Mouse (Mus musculus) forebrain, embryonic 11.5 days (tissue): ENCODE results near the gene Acbd4. TPM values are rescaled to one million over a fixed set of nuclear protein-coding genes. Genes with fewer than 3 reads are reported as not detected.
A peak's percentile ranks its signal among the peaks of the same experiment; 100 is the strongest.

Experiments used
- ATAC-seq: fragments of 200-750 bp; cut with Nextera tagmentation; replicated peaks from 2 replicates; pipeline ENCODE4 v1.8.0; 2017; ENCODE audit warnings: moderate TSS enrichment; ENCODE audit not compliant: low FRiP score
- DNase-seq: peaks from one replicate; pipeline ENCODE4 v3.0.0-alpha.2; 2017; ENCODE audit warnings: low spot score
- H3K27ac ChIP-seq: fragments of 300-500 bp; sonication (generic); 2 replicates; pipeline ENCODE4 v1.5.1; 2014; ENCODE audit warnings: low read depth, low read length
- H3K27me3 ChIP-seq: fragments of 300-500 bp; sonication (generic); 2 replicates; pipeline ENCODE4 v1.6.1; 2014; ENCODE audit warnings: mild to moderate bottlenecking, low read length, mixed read lengths; ENCODE audit not compliant: control insufficient read depth, insufficient read depth
- H3K36me3 ChIP-seq: fragments of 300-500 bp; sonication (generic); 2 replicates; pipeline ENCODE4 v1.6.1; 2014; ENCODE audit warnings: mild to moderate bottlenecking, low read length, moderate library complexity, mixed read lengths; ENCODE audit not compliant: control insufficient read depth, insufficient read depth
- H3K4me1 ChIP-seq: fragments of 300-500 bp; sonication (generic); replicated peaks from 2 replicates; pipeline ENCODE4 v1.6.1; 2014; ENCODE audit warnings: low read length, mixed read lengths; ENCODE audit not compliant: control insufficient read depth, insufficient read depth
- H3K4me2 ChIP-seq: fragments of 300-500 bp; sonication (generic); 2 replicates; pipeline ENCODE4 v1.6.1; 2014; ENCODE audit warnings: low read depth, mild to moderate bottlenecking, low read length, moderate library complexity, mixed read lengths; ENCODE audit not compliant: severe bottlenecking
- H3K4me3 ChIP-seq: fragments of 300-500 bp; sonication (generic); 2 replicates; pipeline ENCODE4 v1.5.1; 2014; ENCODE audit warnings: low read depth, low read length
- H3K9ac ChIP-seq: fragments of 300-500 bp; sonication (generic); 2 replicates; pipeline ENCODE4 v1.6.1; 2014; ENCODE audit warnings: low read length
- H3K9me3 ChIP-seq: fragments of 300-500 bp; sonication (generic); 2 replicates; pipeline ENCODE4 v1.6.1; 2016; ENCODE audit warnings: low read length, mixed read lengths; ENCODE audit not compliant: control insufficient read depth
- WGBS: fragments of 180-500 bp; shearing (Covaris S2); extraction: QIAGEN DNeasy Blood & Tissue Kit; methylation state at CpG from one replicate; pipeline ENCODE4 v1.1.7; 2014; 5-methylcytosine and 5-hydroxymethylcytosine counted together
- polyA plus RNA-seq: library from polyadenylated mRNA; unstranded; fragments of >200 nt; fragmentation: Nextera tagmentation; extraction: Ambion mirVana; gene quantifications from 2 replicates; pipeline ENCODE4 v1.2.1, GENCODE M21; 2014

The Acbd4 gene
- polyA plus RNA-seq, 1 experiment from 2014 or later: 8.1 TPM

DNA sequence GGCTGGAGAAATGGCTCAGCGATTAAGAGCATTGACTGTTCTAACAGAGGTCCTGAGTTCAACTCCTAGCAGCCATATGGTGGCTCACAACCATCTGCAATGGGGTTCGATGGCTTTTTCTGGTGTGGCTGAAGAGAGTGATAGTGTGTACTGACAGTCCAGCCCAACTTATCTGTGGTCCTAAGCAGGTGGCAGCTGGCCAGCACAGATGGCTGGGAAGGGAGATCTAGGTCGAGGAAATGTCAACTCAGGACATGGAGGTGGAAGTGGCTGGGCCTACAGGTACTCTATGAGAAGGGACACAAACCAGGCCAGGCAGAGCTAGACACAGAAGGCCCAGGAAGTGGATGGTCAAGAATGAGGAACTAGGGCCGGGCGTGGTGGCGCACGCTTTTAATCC lies 25.5 kb upstream of the Acbd4 start:
- Histone ChIP-seq H3K4me2 (no peak overlapping the region), H3K4me3 (no peak overlapping the region), H3K27me3 (peaks cover 18% of the 10 kb centered on the region), H3K9ac (no peak overlapping the region), H3K4me1 (peaks cover 7% of the 10 kb centered on the region; the same call in 1 of the 2 replicates), H3K9me3 (no peaks in the 10 kb centered on the region), H3K36me3 (no peaks in the 10 kb centered on the region), H3K27ac (no peak overlapping the region)
- ATAC-seq: no peak
- DNase-seq: no peak
- WGBS: 96% methylated on average over 7 of the region's 7 CpGs

DNA sequence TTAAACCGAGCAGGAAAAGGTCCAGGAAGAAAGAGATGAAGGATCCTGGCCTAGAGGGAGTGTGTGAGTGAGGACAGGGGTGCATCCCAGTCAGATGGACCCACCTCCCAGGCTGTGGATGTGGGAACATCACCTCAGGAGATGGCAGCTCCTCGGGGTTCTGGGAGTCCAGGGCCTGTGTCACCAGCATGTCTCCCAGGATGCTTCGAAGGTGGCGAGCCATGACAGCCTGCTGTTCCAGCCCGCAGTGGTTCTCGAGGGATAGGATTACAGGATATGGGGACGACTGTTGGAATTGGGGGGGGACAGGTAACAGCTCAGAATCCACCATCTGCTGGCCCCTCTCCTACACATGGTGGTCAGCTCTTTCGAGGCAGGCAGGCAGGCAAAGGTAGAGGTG lies 24.9 kb upstream of the Acbd4 start:
- WGBS: 88% methylated on average over 8 of the region's 8 CpGs

DNA sequence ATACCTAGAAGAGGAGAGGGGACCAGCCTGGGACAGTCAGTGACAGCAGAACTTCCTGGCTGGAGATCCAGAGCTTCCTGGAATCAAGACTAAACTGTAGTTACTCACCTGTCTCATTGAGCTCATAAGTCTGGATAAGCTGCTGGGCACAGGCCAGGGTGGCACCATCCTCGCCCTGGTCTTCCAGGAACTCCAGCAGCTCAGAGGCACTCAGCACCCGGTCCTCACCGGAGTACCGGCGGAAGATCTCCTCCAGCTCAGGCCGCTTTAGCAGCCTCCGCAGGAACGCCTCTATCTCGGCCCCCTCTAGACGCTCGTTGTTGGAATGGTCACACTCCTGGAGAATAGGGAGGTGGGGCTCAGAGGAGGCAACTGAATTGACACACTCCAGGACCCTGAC lies 23.4 kb upstream of the Acbd4 start:
- Histone ChIP-seq H3K4me2 (no peak overlapping the region), H3K27ac (no peak overlapping the region), H3K9ac (no peak overlapping the region), H3K4me1 (peaks cover 7% of the 10 kb centered on the region; the same call in 1 of the 2 replicates), H3K36me3 (no peaks in the 10 kb centered on the region), H3K4me3 (no peak overlapping the region), H3K9me3 (no peaks in the 10 kb centered on the region), H3K27me3 (peaks cover 19% of the 10 kb centered on the region)
- DNase-seq: no peak
- ATAC-seq: no peak
- WGBS: 82% methylated on average over 11 of the region's 11 CpGs

More for the DNA sequence above, 24.9 kb upstream of the Acbd4 start:
- Histone ChIP-seq H3K4me3 (no peak overlapping the region), H3K4me1 (peaks cover 7% of the 10 kb centered on the region; the same call in 1 of the 2 replicates), H3K9me3 (no peaks in the 10 kb centered on the region), H3K27me3 (peaks cover 19% of the 10 kb centered on the region), H3K9ac (no peak overlapping the region), H3K27ac (no peak overlapping the region), H3K4me2 (no peak overlapping the region), H3K36me3 (no peaks in the 10 kb centered on the region)
- DNase-seq (peak; percentile 48), ATAC-seq (no peak)

DNA sequence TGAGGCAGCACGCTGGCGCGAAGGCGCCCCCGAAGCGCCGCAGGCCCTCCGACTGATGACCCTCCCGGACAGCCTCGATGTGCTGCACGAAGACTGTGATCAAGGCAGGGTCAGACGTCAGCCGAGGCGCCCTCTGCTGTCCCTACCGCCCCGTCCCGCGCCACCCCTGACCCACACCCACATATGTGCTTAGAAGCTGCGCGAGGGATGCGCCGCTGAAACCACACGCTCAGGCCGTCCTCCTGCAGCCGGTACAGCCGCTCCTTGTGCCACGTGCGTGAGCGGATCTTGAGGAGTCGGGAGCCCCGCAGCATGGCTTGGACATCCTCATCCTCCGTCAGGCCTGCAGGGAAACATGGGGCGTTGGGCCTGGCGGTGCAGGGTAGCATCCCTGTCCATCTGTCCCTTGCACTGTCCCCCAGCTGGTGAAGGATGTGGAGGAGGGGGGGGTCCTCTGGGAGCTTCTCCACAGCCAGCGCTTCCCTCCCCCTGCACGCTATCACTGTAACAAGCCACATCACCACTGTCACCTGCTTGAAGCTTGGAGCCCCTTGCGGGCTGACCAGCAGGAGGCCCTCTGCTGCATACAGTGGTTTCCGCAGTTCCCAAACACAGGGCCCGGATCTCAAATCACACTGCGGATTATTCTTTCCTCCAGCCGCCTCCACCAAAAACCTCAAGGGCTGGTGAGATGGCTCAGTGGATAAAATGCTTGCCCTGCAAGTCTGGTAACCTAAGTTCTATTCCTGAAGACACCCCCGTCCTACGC lies 21.0 kb upstream of the Acbd4 start:
- H3K36me3 ChIP-seq: no peaks in the 10 kb centered on the region
- H3K4me1 ChIP-seq: peaks cover 7% of the 10 kb centered on the region; the same call in 1 of the 2 replicates
- H3K9ac ChIP-seq: peak overlapping the region; percentile 23
- H3K27ac ChIP-seq: no peak overlapping the region
- peaks cover 19% of the 10 kb centered on the region for H3K27me3 ChIP-seq
- H3K9me3 ChIP-seq: no peaks in the 10 kb centered on the region
- 2% methylated on average over 43 of the region's 43 CpGs for WGBS
- peak overlapping the region; percentile 49 for H3K4me2 ChIP-seq
- DNase-seq: peak; percentile 64
- no peak for ATAC-seq
- peak overlapping the region; percentile 14 for H3K4me3 ChIP-seq

DNA sequence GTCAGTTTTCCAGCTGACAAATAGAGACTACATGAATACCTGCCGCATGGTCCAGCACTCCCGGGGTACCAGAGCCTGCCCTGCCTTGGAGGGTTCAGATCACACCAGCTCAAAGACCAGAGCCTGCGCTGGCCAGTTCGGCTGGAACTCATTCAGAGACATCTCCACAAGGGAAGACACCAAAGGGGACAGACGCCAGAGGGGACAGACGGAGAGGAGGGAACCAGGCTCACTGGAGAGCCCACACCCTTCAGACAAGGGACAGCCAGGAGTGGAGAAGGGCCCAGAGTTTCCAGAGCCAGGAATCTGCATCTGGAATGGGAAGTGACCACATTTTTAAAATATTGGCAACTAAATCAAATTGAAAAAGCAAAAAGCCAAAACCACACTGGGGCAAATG lies 19.9 kb upstream of the Acbd4 start:
- ATAC-seq (no peak), DNase-seq (no peak)
- Histone ChIP-seq H3K27me3 (peaks cover 19% of the 10 kb centered on the region), H3K4me2 (no peak overlapping the region), H3K4me1 (peaks cover 7% of the 10 kb centered on the region; the same call in 1 of the 2 replicates), H3K36me3 (no peaks in the 10 kb centered on the region), H3K4me3 (no peak overlapping the region), H3K9ac (no peak overlapping the region), H3K9me3 (no peaks in the 10 kb centered on the region), H3K27ac (no peak overlapping the region)
- WGBS: 53% methylated on average over 6 of the region's 6 CpGs

DNA sequence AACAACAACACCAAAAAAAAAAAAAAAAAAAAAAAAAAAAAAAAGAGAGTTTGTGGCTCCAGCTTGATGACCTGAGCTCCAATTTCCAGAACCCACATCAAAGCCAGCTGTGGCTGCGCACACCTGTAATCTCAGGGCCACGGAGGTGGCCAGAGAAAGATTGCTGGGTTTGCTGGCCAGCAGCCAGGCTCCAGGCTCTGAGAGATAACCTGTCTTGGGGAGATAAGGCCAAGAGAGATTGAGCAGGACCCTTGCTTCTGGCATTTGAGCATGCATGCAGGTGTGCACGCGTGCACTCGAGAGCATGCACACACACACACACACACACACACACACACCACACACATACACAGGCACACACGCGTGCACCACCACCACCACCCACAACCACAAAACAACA lies 8.2 kb upstream of the Acbd4 start:
- no peak overlapping the region for H3K4me3 ChIP-seq
- ATAC-seq: no peak
- no peaks in the 10 kb centered on the region for H3K27me3 ChIP-seq
- H3K9ac ChIP-seq: no peak overlapping the region
- no peak overlapping the region for H3K4me2 ChIP-seq
- no peaks in the 10 kb centered on the region for H3K36me3 ChIP-seq
- H3K4me1 ChIP-seq: 0 out of 2 replicates have a peak, but pooled peaks cover 3% of the 10 kb centered on the region
- H3K27ac ChIP-seq: no peak overlapping the region
- H3K9me3 ChIP-seq: no peaks in the 10 kb centered on the region
- 97% methylated on average over 7 of the region's 7 CpGs for WGBS
- no peak for DNase-seq

DNA sequence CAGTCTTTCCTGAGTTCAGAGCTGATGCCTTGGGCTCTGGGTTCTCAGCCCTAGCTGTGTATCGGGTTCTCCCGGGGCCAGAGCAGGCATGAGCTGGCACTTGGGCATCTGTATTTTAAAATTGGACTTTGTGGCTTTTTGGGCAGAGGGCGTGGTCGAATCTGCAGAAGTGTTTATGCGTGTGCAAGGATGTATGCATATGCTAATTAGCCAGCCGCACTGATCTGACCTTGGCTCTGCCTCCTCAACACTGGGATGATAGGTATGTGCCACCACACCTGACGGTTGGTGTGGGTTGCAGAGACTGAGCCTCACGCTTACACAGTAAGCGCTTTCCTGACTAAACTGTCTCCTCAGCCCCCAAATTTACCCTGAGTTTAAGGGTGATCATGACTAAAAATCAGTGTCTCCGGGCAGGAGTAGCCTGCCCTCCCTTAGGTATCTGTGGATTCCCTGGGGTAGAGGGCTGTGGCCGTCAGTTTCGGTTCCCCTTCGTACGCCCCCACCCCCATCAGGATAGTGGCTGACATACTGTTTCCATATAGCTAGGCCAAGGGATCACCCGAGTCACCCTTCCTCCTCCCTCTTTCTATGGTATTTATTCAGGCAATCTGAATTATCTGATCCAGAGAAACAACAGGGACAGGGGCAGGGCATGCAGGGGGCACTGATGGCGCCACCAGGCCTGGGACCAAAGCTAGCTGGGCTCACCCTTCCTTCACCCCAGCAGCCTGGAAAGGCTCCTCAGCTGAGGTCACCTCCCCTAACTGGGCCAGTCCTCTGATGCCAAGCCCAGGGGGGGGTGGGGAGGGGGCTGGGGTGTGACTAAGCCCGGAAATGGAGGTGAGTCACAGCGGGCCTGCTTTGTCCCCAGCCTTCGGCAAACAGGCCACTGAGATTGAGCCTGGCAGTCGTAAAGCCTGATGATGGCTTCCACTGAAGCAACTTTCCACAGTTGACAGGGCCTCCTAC lies 7.3 kb upstream of the Acbd4 start:
- 73% methylated on average over 20 of the region's 20 CpGs for WGBS
- Histone ChIP-seq H3K4me1 (0 out of 2 replicates have a peak, but pooled peaks cover 5% of the 10 kb centered on the region), H3K9ac (no peak overlapping the region), H3K4me3 (no peak overlapping the region), H3K27ac (no peak overlapping the region), H3K27me3 (peaks cover 3% of the 10 kb centered on the region; the same call in 1 of the 2 replicates), H3K36me3 (no peaks in the 10 kb centered on the region), H3K4me2 (no peak overlapping the region), H3K9me3 (no peaks in the 10 kb centered on the region)
- ATAC-seq: no peak
- DNase-seq: no peak

DNA sequence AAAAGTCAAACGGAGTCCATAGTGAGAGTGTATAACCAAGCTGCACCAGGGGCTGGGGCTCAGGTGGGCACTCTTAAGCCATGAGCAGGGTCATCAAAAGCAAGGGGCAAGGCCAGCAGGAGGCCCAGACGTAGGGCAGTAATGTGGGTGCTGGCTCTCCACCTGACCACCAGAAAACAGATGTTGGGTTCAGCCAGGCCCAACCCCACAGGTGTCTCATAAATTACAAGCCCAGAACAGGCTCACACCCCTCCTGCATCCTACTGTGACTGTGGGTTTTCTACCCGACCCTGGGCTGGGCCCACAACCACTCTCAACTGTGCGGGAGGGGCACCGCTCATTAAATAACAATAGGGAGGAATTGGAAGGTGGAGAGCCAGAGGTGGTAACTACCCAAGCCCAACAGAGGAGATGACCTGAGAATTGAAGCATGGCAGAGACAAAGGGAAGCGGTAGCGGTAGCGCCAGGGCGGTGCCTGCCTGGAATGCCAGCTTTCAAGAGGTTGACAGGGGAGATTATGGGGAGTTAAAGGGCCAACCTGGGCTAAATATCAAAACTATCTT lies 6.3 kb upstream of the Acbd4 start:
- H3K27ac ChIP-seq: no peak overlapping the region
- H3K4me2 ChIP-seq: no peak overlapping the region
- no peaks in the 10 kb centered on the region for H3K9me3 ChIP-seq
- H3K27me3 ChIP-seq: peaks cover 11% of the 10 kb centered on the region
- H3K4me1 ChIP-seq: 0 out of 2 replicates have a peak, but pooled peaks cover 5% of the 10 kb centered on the region
- 61% methylated on average over 9 of the region's 9 CpGs for WGBS
- H3K4me3 ChIP-seq: no peak overlapping the region
- ATAC-seq (no peak), DNase-seq (no peak)
- H3K36me3 ChIP-seq: no peaks in the 10 kb centered on the region
- H3K9ac ChIP-seq: no peak overlapping the region
